Mouse (Mus musculus): ENCODE measurements around the gene Zbtb12. TPM values are rescaled to one million over a fixed set of nuclear protein-coding genes. Genes with fewer than 3 reads are reported as not detected.
"Not testable (repeated sequence)": the region's sequence is repeated elsewhere in the genome, so short reads cannot be mapped to it uniquely, and the experiment has no call there.

Zbtb12 gene
- polyA plus RNA-seq (2012; ENCODE audit: insufficient read depth, low replicate concordance): 6.7 and 15.4 TPM in 2 replicates

- no peaks in the 10 kb centered on the region for H3K9me3 ChIP-seq
- TF ChIP-seq GATA1 (IDR thresholded peaks at IDR 0.05; ENCODE audit: borderline replicate concordance, low read length): no peak
- no peak for TF ChIP-seq FLI1 (IDR thresholded peaks at IDR 0.05; ENCODE audit: low read length)
- H3K4me1 ChIP-seq: peaks cover 45% of the 10 kb centered on the region
- peaks cover 9% of the 10 kb centered on the region for H3K27me3 ChIP-seq (replicated peaks)
- no peaks in the 10 kb centered on the region for H3K36me3 ChIP-seq (replicated peaks; ENCODE audit: low read length)
- peak within 1 kb of the TSS; percentile 79 for H3K4me3 ChIP-seq (replicated peaks)
Observed at GRCm38 (mm10) chr17:34879336-34879879, at the start of gene Zbtb12. Gene Zbtb12, plus strand, starts transcription at chr17:34879483.

- peaks cover 86% of the 10 kb centered on the region for H3K36me3 ChIP-seq (replicated peaks; ENCODE audit: low read length)
Observed at GRCm38 (mm10) chr17:34830776-34831175, 48.5 kb upstream of the Zbtb12 start.

GRCm38 (mm10) chr17:34836155-34836855 is 43.0 kb upstream of the Zbtb12 start:
- peaks cover 36% of the 10 kb centered on the region for H3K4me1 ChIP-seq
- TF ChIP-seq FLI1 (IDR thresholded peaks at IDR 0.05; ENCODE audit: low read length) (no peak), GATA1 (IDR thresholded peaks at IDR 0.05; ENCODE audit: borderline replicate concordance, low read length) (no peak)
- H3K36me3 ChIP-seq (replicated peaks; ENCODE audit: low read length): peaks cover 69% of the 10 kb centered on the region
- no peaks in the 10 kb centered on the region for H3K9me3 ChIP-seq
- H3K4me3 ChIP-seq (replicated peaks): peak overlapping the region; percentile 98
- no peaks in the 10 kb centered on the region for H3K27me3 ChIP-seq (replicated peaks)

More at GRCm38 (mm10) chr17:34830776-34831175, 48.5 kb upstream of the Zbtb12 start:
- H3K27me3 ChIP-seq (replicated peaks); H3K4me1 ChIP-seq; H3K4me3 ChIP-seq (replicated peaks): not testable (repeated sequence)
- peaks cover 15% of the 10 kb centered on the region for H3K9me3 ChIP-seq

GRCm38 (mm10) chr17:34836856-34837221 is 42.4 kb upstream of the Zbtb12 start, which contains the start of the genes Stk19 and Dxo:
Gene Stk19, minus strand, starts transcription at chr17:34836945.
Gene Dxo, plus strand, starts transcription at chr17:34837019.
- H3K4me3 ChIP-seq (replicated peaks): peak within 1 kb of the TSS; percentile 98
- H3K9me3 ChIP-seq: no peaks in the 10 kb centered on the region
- TF ChIP-seq GATA1 (IDR thresholded peaks at IDR 0.05; ENCODE audit: borderline replicate concordance, low read length): no peak
- no peak; the same call in 1 of the 2 replicates for TF ChIP-seq FLI1 (IDR thresholded peaks at IDR 0.05; ENCODE audit: low read length)
- H3K27me3 ChIP-seq (replicated peaks): no peaks in the 10 kb centered on the region
- peaks cover 36% of the 10 kb centered on the region for H3K4me1 ChIP-seq
- H3K36me3 ChIP-seq (replicated peaks; ENCODE audit: low read length): peaks cover 72% of the 10 kb centered on the region

GRCm38 (mm10) chr17:34837464-34838324 is 41.6 kb upstream of the Zbtb12 start:
- H3K4me1 ChIP-seq: peaks cover 36% of the 10 kb centered on the region
- peaks cover 72% of the 10 kb centered on the region for H3K36me3 ChIP-seq (replicated peaks; ENCODE audit: low read length)

GRCm38 (mm10) chr17:34838785-34839184 is 40.5 kb upstream of the Zbtb12 start:
- Histone ChIP-seq H3K4me1 (peaks cover 36% of the 10 kb centered on the region), H3K4me3 (replicated peaks) (peak overlapping the region; percentile 35), H3K36me3 (replicated peaks; ENCODE audit: low read length) (peaks cover 73% of the 10 kb centered on the region), H3K9me3 (no peaks in the 10 kb centered on the region), H3K27me3 (replicated peaks) (no peaks in the 10 kb centered on the region)
- TF ChIP-seq GATA1 (IDR thresholded peaks at IDR 0.05; ENCODE audit: borderline replicate concordance, low read length) (no peak), FLI1 (IDR thresholded peaks at IDR 0.05; ENCODE audit: low read length) (no peak)

More at GRCm38 (mm10) chr17:34837464-34838324, 41.6 kb upstream of the Zbtb12 start:
- Histone ChIP-seq H3K4me3 (replicated peaks) (peak overlapping the region; percentile 98), H3K27me3 (replicated peaks) (no peaks in the 10 kb centered on the region), H3K9me3 (no peaks in the 10 kb centered on the region)
- TF ChIP-seq FLI1 (IDR thresholded peaks at IDR 0.05; ENCODE audit: low read length): no peak

GRCm38 (mm10) chr17:34840736-34841307 is 38.5 kb upstream of the Zbtb12 start:
- no peaks in the 10 kb centered on the region for H3K9me3 ChIP-seq
- peaks cover 81% of the 10 kb centered on the region for H3K36me3 ChIP-seq (replicated peaks; ENCODE audit: low read length)
- peaks cover 29% of the 10 kb centered on the region for H3K4me1 ChIP-seq
- TF ChIP-seq FLI1 (IDR thresholded peaks at IDR 0.05; ENCODE audit: low read length): no peak
- TF ChIP-seq GATA1 (IDR thresholded peaks at IDR 0.05; ENCODE audit: borderline replicate concordance, low read length): no peak
- H3K4me3 ChIP-seq (replicated peaks): no peak overlapping the region
- H3K27me3 ChIP-seq (replicated peaks): no peaks in the 10 kb centered on the region

GRCm38 (mm10) chr17:34844884-34845283 is 34.4 kb upstream of the Zbtb12 start:
- Histone ChIP-seq H3K4me3 (replicated peaks) (no peak overlapping the region), H3K4me1 (peaks cover 16% of the 10 kb centered on the region), H3K36me3 (replicated peaks; ENCODE audit: low read length) (peaks cover 88% of the 10 kb centered on the region), H3K9me3 (no peaks in the 10 kb centered on the region), H3K27me3 (replicated peaks) (no peaks in the 10 kb centered on the region)
- TF ChIP-seq FLI1 (IDR thresholded peaks at IDR 0.05; ENCODE audit: low read length) (no peak), GATA1 (IDR thresholded peaks at IDR 0.05; ENCODE audit: borderline replicate concordance, low read length) (no peak)

- TF ChIP-seq FLI1 (IDR thresholded peaks at IDR 0.05; ENCODE audit: low read length) (no peak), GATA1 (IDR thresholded peaks at IDR 0.05; ENCODE audit: borderline replicate concordance, low read length) (no peak)
- no peaks in the 10 kb centered on the region for H3K9me3 ChIP-seq
- H3K27me3 ChIP-seq (replicated peaks): no peaks in the 10 kb centered on the region
- H3K4me3 ChIP-seq (replicated peaks): no peak overlapping the region
- H3K4me1 ChIP-seq: peaks cover 31% of the 10 kb centered on the region
- peaks cover 70% of the 10 kb centered on the region for H3K36me3 ChIP-seq (replicated peaks; ENCODE audit: low read length)
Observed at GRCm38 (mm10) chr17:34847192-34847591, 32.1 kb upstream of the Zbtb12 start.
